Mouse (Mus musculus) heart, postnatal 0 days (tissue): ENCODE measurements at regions not wholly inside any gene's neighbourhood (a gene's known extent, or its start where the extent isn't known, plus 50 kb on each side); places are given as distances from the start of the nearest gene placed in this dataset.

Source experiments
- ATAC-seq: fragments of 200-750 bp; cut with Nextera tagmentation; 2 replicates; pipeline ENCODE4 v1.8.0; 2017; ENCODE audit warnings: low read depth, moderate number of reproducible peaks, moderate library complexity; ENCODE audit not compliant: insufficient read depth
- DNase-seq: peaks from one replicate; pipeline ENCODE4 v3.0.0-alpha.2; 2016; ENCODE audit warnings: low spot score
- H3K27ac ChIP-seq: fragments of 300-500 bp; sonication (generic); 2 replicates; pipeline ENCODE4 v1.5.1; 2014; ENCODE audit warnings: low read depth, mild to moderate bottlenecking
- H3K27me3 ChIP-seq: fragments of 300-500 bp; sonication (generic); 2 replicates; pipeline ENCODE4 v1.6.1; 2014; ENCODE audit warnings: low read length, mixed read lengths; ENCODE audit not compliant: control insufficient read depth, insufficient read depth
- H3K36me3 ChIP-seq: fragments of 300-500 bp; sonication (generic); replicated peaks from 2 replicates; pipeline ENCODE4 v1.6.1; 2014; ENCODE audit warnings: low read length, mixed read lengths; ENCODE audit not compliant: control insufficient read depth, insufficient read depth
- H3K4me1 ChIP-seq: fragments of 300-500 bp; sonication (generic); 2 replicates; pipeline ENCODE4 v1.6.1; 2014; ENCODE audit warnings: antibody characterized with exemption; ENCODE audit not compliant: control insufficient read depth, insufficient read depth
- H3K4me2 ChIP-seq: fragments of 300-500 bp; sonication (generic); 2 replicates; pipeline ENCODE4 v1.6.1; 2014; ENCODE audit warnings: low read depth, mild to moderate bottlenecking, low read length, moderate library complexity
- H3K4me3 ChIP-seq: fragments of 300-500 bp; sonication (generic); 2 replicates; pipeline ENCODE4 v1.5.1; 2014; ENCODE audit warnings: low read depth, low read length
- H3K9ac ChIP-seq: fragments of 300-500 bp; sonication (generic); replicated peaks from 2 replicates; pipeline ENCODE4 v1.6.1; 2014; ENCODE audit warnings: low read depth, low read length, mixed read lengths
- H3K9me3 ChIP-seq: fragments of 300-500 bp; sonication (generic); replicated peaks from 2 replicates; pipeline ENCODE4 v1.6.1; 2016; ENCODE audit warnings: low read length; ENCODE audit not compliant: control insufficient read depth
- CTCF ChIP-seq: IDR thresholded peaks from 2 replicates; pipeline ENCODE4 v1.5.1; 2016; ENCODE audit warnings: antibody characterized with exemption, control low read depth, low read depth
- EP300 ChIP-seq: IDR thresholded peaks from 2 replicates; pipeline ENCODE4 v1.6.1; 2016; ENCODE audit warnings: antibody characterized with exemption, low read depth
- WGBS: fragments of 180-500 bp; shearing (Covaris S2); extraction: QIAGEN DNeasy Blood & Tissue Kit; methylation state at CpG from one replicate; pipeline ENCODE4 v1.1.7; 2014; 5-methylcytosine and 5-hydroxymethylcytosine counted together

DNA sequence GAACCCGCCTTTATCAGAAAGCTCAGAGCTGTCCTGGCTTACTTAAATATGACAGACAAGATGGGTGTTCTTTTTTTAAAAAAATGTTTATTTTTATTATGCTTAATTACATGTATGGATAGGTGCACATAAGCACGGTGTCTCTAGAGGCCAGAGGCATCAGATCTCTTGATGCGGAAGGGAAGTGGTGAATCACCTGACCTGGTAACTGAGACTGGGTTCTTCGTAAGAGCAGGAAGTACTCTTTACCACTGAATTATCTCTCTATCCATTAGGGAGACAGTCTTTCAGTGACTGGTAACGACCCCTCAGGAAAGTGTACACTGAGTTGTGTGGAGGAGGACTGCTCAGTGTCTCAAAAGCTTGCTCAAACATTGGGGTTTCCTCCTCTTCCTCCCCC, 58.4 kb upstream of the Irf2bp2 start:
- no peak for DNase-seq
- Histone ChIP-seq H3K9me3 (no peaks in the 10 kb centered on the region), H3K27ac (no peak overlapping the region), H3K27me3 (no peaks in the 10 kb centered on the region), H3K4me1 (no peaks in the 10 kb centered on the region), H3K36me3 (no peaks in the 10 kb centered on the region), H3K4me3 (no peak overlapping the region), H3K4me2 (no peak overlapping the region), H3K9ac (no peak overlapping the region)
- no peak for ATAC-seq
- TF ChIP-seq CTCF, result no peak
- no peak for TF ChIP-seq EP300
- 75% methylated on average over 5 of the region's 5 CpGs for WGBS

DNA sequence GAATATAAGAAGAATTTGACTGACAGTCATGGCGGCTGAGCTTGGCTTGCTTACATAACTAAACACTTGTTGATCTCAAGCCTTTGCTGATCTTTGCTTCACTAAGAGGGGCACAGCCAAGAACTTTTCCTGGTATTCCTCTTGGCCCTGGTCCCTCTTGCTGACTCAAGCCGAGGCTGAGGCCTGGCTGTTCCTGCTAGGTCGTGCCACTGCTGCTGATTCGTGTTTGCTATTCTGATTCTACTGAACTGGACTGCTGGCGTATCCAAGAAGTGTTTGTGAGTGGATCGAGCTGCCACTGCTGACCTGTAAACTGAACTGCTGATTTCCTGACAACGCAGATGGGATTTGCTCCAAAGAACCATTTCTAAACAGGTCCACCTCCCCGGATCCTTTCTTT, 57.2 kb upstream of the Irf2bp2 start:
- H3K9ac ChIP-seq, result no peak overlapping the region
- ATAC-seq (no peak), DNase-seq (no peak)
- H3K4me1 ChIP-seq, result no peaks in the 10 kb centered on the region
- H3K27me3 ChIP-seq, result no peaks in the 10 kb centered on the region
- WGBS, result 65% methylated on average over 8 of the region's 8 CpGs
- no peaks in the 10 kb centered on the region for H3K9me3 ChIP-seq
- TF ChIP-seq CTCF (no peak), EP300 (no peak)
- no peak overlapping the region for H3K4me2 ChIP-seq
- peak overlapping the region; percentile 8; the same call in 1 of the 2 replicates for H3K27ac ChIP-seq
- H3K4me3 ChIP-seq, result no peak overlapping the region
- H3K36me3 ChIP-seq, result no peaks in the 10 kb centered on the region

- DNase-seq, result no peak
- Histone ChIP-seq H3K27ac (no peak overlapping the region), H3K4me2 (no peak overlapping the region), H3K9me3 (no peaks in the 10 kb centered on the region), H3K4me1 (no peaks in the 10 kb centered on the region), H3K36me3 (no peaks in the 10 kb centered on the region), H3K9ac (no peak overlapping the region), H3K27me3 (no peaks in the 10 kb centered on the region), H3K4me3 (no peak overlapping the region)
- WGBS, result 94% methylated on average over 1 of the region's 1 CpGs
- TF ChIP-seq CTCF (no peak), EP300 (no peak)
- no peak for ATAC-seq
These were observed 55.5 kb upstream of the Irf2bp2 start for GRCm38 (mm10) chr8:126649305-126649704.

DNA sequence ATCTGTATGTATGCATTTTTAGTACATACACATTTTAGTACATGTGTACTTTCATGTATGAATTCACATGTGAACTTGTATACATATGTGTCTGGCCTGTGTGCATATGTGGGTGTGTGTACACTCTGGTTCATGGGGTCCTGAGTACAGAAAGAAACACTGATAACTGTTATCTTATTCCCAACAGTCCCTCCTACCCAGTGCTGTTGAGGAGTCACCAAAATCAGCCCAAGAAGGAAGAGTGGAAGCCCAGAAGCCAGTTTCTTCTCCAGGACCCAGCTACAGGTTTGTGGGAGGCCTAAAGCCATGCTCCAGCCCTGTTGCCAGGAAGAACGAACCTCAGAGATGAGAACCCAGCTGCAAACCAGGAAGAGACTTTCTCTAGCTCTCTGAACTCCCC, 53.6 kb upstream of the Irf2bp2 start:
- no peaks in the 10 kb centered on the region for H3K4me1 ChIP-seq
- 54% methylated on average over 1 of the region's 1 CpGs for WGBS
- DNase-seq (no peak), ATAC-seq (no peak)
- no peak overlapping the region for H3K4me2 ChIP-seq
- no peaks in the 10 kb centered on the region for H3K27me3 ChIP-seq
- no peak overlapping the region; the same call in 1 of the 2 replicates for H3K27ac ChIP-seq
- peaks cover 4% of the 10 kb centered on the region for H3K9me3 ChIP-seq
- no peak overlapping the region for H3K9ac ChIP-seq
- no peak overlapping the region for H3K4me3 ChIP-seq
- TF ChIP-seq CTCF (no peak), EP300 (no peak)
- H3K36me3 ChIP-seq, result no peaks in the 10 kb centered on the region

GRCm38 (mm10) chr8:126646604-126647311, 53.0 kb upstream of the Irf2bp2 start:
- H3K4me2 ChIP-seq, result no peak overlapping the region
- no peak overlapping the region for H3K4me3 ChIP-seq
- peaks cover 7% of the 10 kb centered on the region for H3K9me3 ChIP-seq
- no peak overlapping the region for H3K9ac ChIP-seq
- ATAC-seq (peak; percentile 62; the same call in 1 of the 2 replicates), DNase-seq (no peak)
- H3K36me3 ChIP-seq, result no peaks in the 10 kb centered on the region
- no peak for TF ChIP-seq CTCF
- TF ChIP-seq EP300, result no peak
- no peaks in the 10 kb centered on the region for H3K4me1 ChIP-seq
- H3K27me3 ChIP-seq, result no peaks in the 10 kb centered on the region
- 51% methylated on average over 8 of the region's 8 CpGs for WGBS
- peak overlapping the region; percentile 56 for H3K27ac ChIP-seq

GRCm38 (mm10) chr8:126644179-126644578, 50.4 kb upstream of the Irf2bp2 start:
- TF ChIP-seq CTCF (no peak), EP300 (no peak)
- ATAC-seq (no peak), DNase-seq (no peak)
- Histone ChIP-seq H3K4me1 (no peaks in the 10 kb centered on the region), H3K9me3 (peaks cover 7% of the 10 kb centered on the region), H3K4me3 (no peak overlapping the region), H3K36me3 (no peaks in the 10 kb centered on the region), H3K4me2 (no peak overlapping the region), H3K9ac (no peak overlapping the region), H3K27me3 (no peaks in the 10 kb centered on the region), H3K27ac (no peak overlapping the region)
- WGBS, result 72% methylated on average over 5 of the region's 5 CpGs
